Mouse (Mus musculus) midbrain, postnatal 0 days (tissue): ENCODE results near the gene Il17a. TPM values are rescaled to one million over a fixed set of nuclear protein-coding genes. Genes with fewer than 3 reads are reported as not detected.

Source experiments
- ATAC-seq: fragments of 200-750 bp; cut with Nextera tagmentation; 2 replicates; pipeline ENCODE4 v1.8.0; 2017; ENCODE audit warnings: moderate number of reproducible peaks, mild to moderate bottlenecking, moderate TSS enrichment, moderate library complexity; ENCODE audit not compliant: low FRiP score
- DNase-seq: peaks from one replicate; pipeline ENCODE4 v3.0.0-alpha.2; 2015; ENCODE audit warnings: low spot score
- H3K27ac ChIP-seq: fragments of 300-500 bp; sonication (generic); 2 replicates; pipeline ENCODE4 v1.5.1; 2014; ENCODE audit warnings: low read depth, mild to moderate bottlenecking, low read length, mixed read lengths
- H3K27me3 ChIP-seq: fragments of 300-500 bp; sonication (generic); 2 replicates; pipeline ENCODE4 v1.6.1; 2014; ENCODE audit warnings: low read length, control low read depth, mixed read lengths; ENCODE audit not compliant: insufficient read depth
- H3K36me3 ChIP-seq: fragments of 300-500 bp; sonication (generic); 2 replicates; pipeline ENCODE4 v1.6.1; 2014; ENCODE audit warnings: low read length, control low read depth, mixed read lengths; ENCODE audit not compliant: insufficient read depth
- H3K4me1 ChIP-seq: fragments of 300-500 bp; sonication (generic); 2 replicates; pipeline ENCODE4 v1.6.1; 2014; ENCODE audit warnings: mild to moderate bottlenecking, control low read depth, antibody characterized with exemption, low read length, mixed read lengths; ENCODE audit not compliant: insufficient read depth
- H3K4me2 ChIP-seq: fragments of 300-500 bp; sonication (generic); 2 replicates; pipeline ENCODE4 v1.6.1; 2014; ENCODE audit warnings: low read depth, mild to moderate bottlenecking, low read length, mixed read lengths; ENCODE audit not compliant: poor library complexity, severe bottlenecking
- H3K4me3 ChIP-seq: fragments of 300-500 bp; sonication (generic); 2 replicates; pipeline ENCODE4 v1.5.1; 2014; ENCODE audit warnings: low read depth, mild to moderate bottlenecking, low read length, moderate library complexity
- H3K9ac ChIP-seq: fragments of 300-500 bp; sonication (generic); replicated peaks from 2 replicates; pipeline ENCODE4 v1.6.1; 2014; ENCODE audit warnings: mild to moderate bottlenecking, low read length, moderate library complexity, mixed read lengths; ENCODE audit not compliant: poor library complexity, severe bottlenecking
- H3K9me3 ChIP-seq: fragments of 300-500 bp; sonication (generic); 2 replicates; pipeline ENCODE4 v1.6.1; 2016; ENCODE audit warnings: low read length, control low read depth
- CTCF ChIP-seq: IDR thresholded peaks from 2 replicates; pipeline ENCODE4 v1.5.1; 2016; ENCODE audit warnings: antibody characterized with exemption, mild to moderate bottlenecking
- WGBS: fragments of 180-500 bp; shearing (Covaris S2); extraction: QIAGEN DNeasy Blood & Tissue Kit; methylation state at CpG from one replicate; pipeline ENCODE4 v1.1.7; 2014; 5-methylcytosine and 5-hydroxymethylcytosine counted together
- polyA plus RNA-seq: library from polyadenylated mRNA; unstranded; fragments of >200 nt; fragmentation: Nextera tagmentation; extraction: Ambion mirVana; gene quantifications from 2 replicates; pipeline ENCODE4 v1.2.1, GENCODE M21; 2015
- total RNA-seq: library from RNA; depleted of rRNA; stranded (reverse); fragments of >200 nt; gene quantifications from 2 replicates; pipeline ENCODE4 v1.2.3, GENCODE M21; 2014

The Il17a gene
- total and polyA plus RNA-seq, 2 experiments from 2014 or later, result not detected

- WGBS, result 75% methylated on average over 3 of the region's 3 CpGs
- ATAC-seq (no peak), DNase-seq (no peak)
- H3K36me3 ChIP-seq, result no peaks in the 10 kb centered on the region
- no peak for TF ChIP-seq CTCF
- H3K4me3 ChIP-seq, result no peak overlapping the region
- no peak overlapping the region for H3K9ac ChIP-seq
- H3K27me3 ChIP-seq, result no peaks in the 10 kb centered on the region
- H3K4me2 ChIP-seq, result no peak overlapping the region
- H3K9me3 ChIP-seq, result no peaks in the 10 kb centered on the region
- no peaks in the 10 kb centered on the region for H3K4me1 ChIP-seq
- no peak overlapping the region for H3K27ac ChIP-seq
Measured at GRCm38 (mm10) chr1:20740496-20740998, 9.8 kb downstream of the Il17a start.

- Histone ChIP-seq H3K36me3 (no peaks in the 10 kb centered on the region), H3K27ac (no peak overlapping the region), H3K4me1 (no peaks in the 10 kb centered on the region), H3K9ac (no peak overlapping the region), H3K9me3 (no peaks in the 10 kb centered on the region), H3K27me3 (no peaks in the 10 kb centered on the region), H3K4me2 (no peak overlapping the region), H3K4me3 (no peak overlapping the region)
- ATAC-seq, result no peak
- TF ChIP-seq CTCF, result no peak
- 86% methylated on average over 10 of the region's 10 CpGs for WGBS
- DNase-seq, result no peak
Measured at GRCm38 (mm10) chr1:20754439-20754838, 23.7 kb downstream of the Il17a start.

- no peaks in the 10 kb centered on the region for H3K27me3 ChIP-seq
- no peak overlapping the region for H3K27ac ChIP-seq
- H3K4me2 ChIP-seq, result no peak overlapping the region
- H3K9ac ChIP-seq, result no peak overlapping the region
- H3K9me3 ChIP-seq, result no peaks in the 10 kb centered on the region
- ATAC-seq (no peak), DNase-seq (no peak)
- H3K4me3 ChIP-seq, result no peak overlapping the region
- no peaks in the 10 kb centered on the region for H3K4me1 ChIP-seq
- WGBS, result 83% methylated on average over 3 of the region's 3 CpGs
- TF ChIP-seq CTCF, result no peak
- no peaks in the 10 kb centered on the region for H3K36me3 ChIP-seq
Measured at GRCm38 (mm10) chr1:20757586-20757985, 26.9 kb downstream of the Il17a start.

GRCm38 (mm10) chr1:20759799-20760198 is 29.1 kb downstream of the Il17a start:
- DNase-seq (no peak), ATAC-seq (no peak)
- no peaks in the 10 kb centered on the region for H3K27me3 ChIP-seq
- no peaks in the 10 kb centered on the region for H3K4me1 ChIP-seq
- no peaks in the 10 kb centered on the region for H3K9me3 ChIP-seq
- H3K36me3 ChIP-seq, result no peaks in the 10 kb centered on the region
- WGBS, result 91% methylated on average over 10 of the region's 10 CpGs
- H3K4me3 ChIP-seq, result no peak overlapping the region
- TF ChIP-seq CTCF, result no peak
- H3K4me2 ChIP-seq, result no peak overlapping the region
- H3K9ac ChIP-seq, result no peak overlapping the region
- H3K27ac ChIP-seq, result no peak overlapping the region

GRCm38 (mm10) chr1:20760331-20760730 is 29.6 kb downstream of the Il17a start:
- DNase-seq (no peak), ATAC-seq (no peak)
- Histone ChIP-seq H3K27me3 (no peaks in the 10 kb centered on the region), H3K4me3 (no peak overlapping the region), H3K36me3 (no peaks in the 10 kb centered on the region), H3K9me3 (no peaks in the 10 kb centered on the region), H3K27ac (no peak overlapping the region), H3K4me2 (no peak overlapping the region), H3K9ac (no peak overlapping the region), H3K4me1 (no peaks in the 10 kb centered on the region)
- TF ChIP-seq CTCF, result no peak
- WGBS, result 88% methylated on average over 5 of the region's 5 CpGs

GRCm38 (mm10) chr1:20761411-20761810 is 30.7 kb downstream of the Il17a start:
- no peak for TF ChIP-seq CTCF
- no peak overlapping the region for H3K27ac ChIP-seq
- H3K36me3 ChIP-seq, result no peaks in the 10 kb centered on the region
- no peak for DNase-seq
- H3K4me1 ChIP-seq, result no peaks in the 10 kb centered on the region
- no peak overlapping the region for H3K4me3 ChIP-seq
- no peak for ATAC-seq
- H3K9ac ChIP-seq, result no peak overlapping the region
- no peaks in the 10 kb centered on the region for H3K9me3 ChIP-seq
- no peaks in the 10 kb centered on the region for H3K27me3 ChIP-seq
- no peak overlapping the region for H3K4me2 ChIP-seq
- 53% methylated on average over 4 of the region's 4 CpGs for WGBS
